Mouse (Mus musculus): ENCODE data around the gene Ulk3. TPM values are rescaled to one million over a fixed set of nuclear protein-coding genes. Genes with fewer than 3 reads are reported as not detected.

Ulk3 gene
- polyA plus RNA-seq, 1 experiment from 2014 or later = 8.0 TPM

DNA sequence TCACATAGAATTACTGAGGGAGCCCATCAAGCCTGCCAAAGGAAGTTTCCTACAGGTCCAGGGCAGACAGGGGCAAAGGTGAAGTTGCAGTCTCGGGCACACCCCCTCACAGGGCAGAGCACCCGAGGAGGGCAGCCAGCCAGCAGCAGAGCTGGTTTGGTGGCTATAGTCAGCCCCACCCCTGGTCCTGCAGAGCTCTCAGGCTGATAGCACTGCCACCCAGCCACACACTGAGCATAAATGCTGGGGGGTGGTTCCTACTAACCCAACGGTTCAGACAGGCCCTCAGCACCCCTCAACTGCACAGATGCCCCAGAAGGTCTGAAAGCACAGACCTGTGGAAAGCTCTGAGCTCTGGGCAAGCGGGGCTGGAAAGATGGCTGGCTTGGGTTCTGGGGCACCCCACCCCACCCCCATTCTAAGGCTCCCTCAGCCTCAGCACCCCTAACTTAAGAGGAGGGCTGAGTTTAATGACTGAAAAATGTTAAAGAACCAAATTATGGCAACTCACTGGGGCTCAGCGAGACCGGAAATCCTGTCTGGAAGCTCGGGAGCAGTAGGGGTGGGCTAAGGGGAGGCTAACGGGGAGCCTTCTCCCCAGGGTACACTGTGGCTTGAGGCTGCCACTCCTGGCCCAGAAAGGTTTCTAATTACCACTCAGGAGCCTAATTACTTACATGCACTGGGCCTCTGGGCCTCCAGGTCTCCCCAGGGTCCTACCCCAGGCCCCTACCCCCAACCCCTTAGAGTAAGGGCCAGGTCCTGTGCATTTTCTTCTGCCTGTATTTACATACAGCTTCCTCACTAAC, 49.6 kb downstream of the Ulk3 start:
- Histone ChIP-seq H3K27me3 (ENCODE audit: insufficient read depth, low read length) (no peaks in the 10 kb centered on the region), H3K27ac (ENCODE audit: low read depth) (peak overlapping the region; percentile 84), H3K36me3 (ENCODE audit: insufficient read depth) (peaks cover 5% of the 10 kb centered on the region; the same call in 1 of the 2 replicates), H3K4me1 (ENCODE audit: insufficient read depth) (peaks cover 54% of the 10 kb centered on the region), H3K9ac (peak overlapping the region; percentile 40), H3K4me3 (ENCODE audit: low read depth, low read length) (0 out of 2 replicates have a peak overlapping the region, but pooled peaks have one; percentile 5), H3K9me3 (ENCODE audit: low read depth, low read length) (no peaks in the 10 kb centered on the region), H3K4me2 (peak overlapping the region; percentile 52)
- peak; percentile 29; the same call in 1 of the 2 replicates for ATAC-seq (ENCODE audit: insufficient read depth)
- DNase-seq = no peak
- 34% methylated on average over 8 of the region's 8 CpGs for WGBS
- TF ChIP-seq CTCF (IDR thresholded peaks at IDR 0.05; ENCODE audit: low read depth) = no peak

DNA sequence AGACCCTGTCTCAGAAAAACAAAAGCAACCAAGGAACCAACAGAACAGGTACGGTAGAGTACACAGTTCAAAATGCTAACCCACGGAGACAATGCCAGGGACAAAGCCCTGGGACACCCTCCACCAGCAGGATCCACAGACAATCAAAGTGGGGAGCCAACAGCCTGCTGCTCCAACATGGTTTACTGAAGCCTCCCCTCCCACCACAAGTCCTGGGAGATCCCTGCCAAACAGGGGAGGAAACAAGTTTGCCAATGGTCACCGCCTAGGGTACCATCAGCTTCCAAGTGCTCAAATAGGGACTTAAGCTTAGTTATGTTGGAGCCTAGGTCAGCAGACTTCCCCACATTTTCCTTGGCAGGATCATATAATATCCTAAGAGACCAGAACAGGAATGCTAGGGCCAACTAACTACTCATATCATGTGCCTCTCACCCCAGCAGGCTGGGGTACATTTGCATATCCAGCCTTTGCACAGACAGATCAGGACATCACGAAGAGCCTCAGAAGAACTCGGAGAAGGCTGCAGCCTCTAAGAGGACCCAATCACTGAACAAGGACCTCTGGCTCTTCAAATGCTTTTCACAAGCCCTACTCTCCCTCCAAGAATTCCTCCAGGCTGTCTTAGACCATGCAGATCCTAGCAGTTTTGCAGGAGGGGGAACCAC, 50.5 kb downstream of the Ulk3 start:
- H3K36me3 ChIP-seq (ENCODE audit: insufficient read depth) = peaks cover 5% of the 10 kb centered on the region; the same call in 1 of the 2 replicates
- 65% methylated on average over 5 of the region's 5 CpGs for WGBS
- H3K27me3 ChIP-seq (ENCODE audit: insufficient read depth, low read length) = no peaks in the 10 kb centered on the region
- peak overlapping the region; percentile 28; the same call in 1 of the 2 replicates for H3K9ac ChIP-seq
- TF ChIP-seq CTCF (IDR thresholded peaks at IDR 0.05; ENCODE audit: low read depth) = no peak
- peak overlapping the region; percentile 1; the same call in 1 of the 2 replicates for H3K4me3 ChIP-seq (ENCODE audit: low read depth, low read length)
- no peaks in the 10 kb centered on the region for H3K9me3 ChIP-seq (ENCODE audit: low read depth, low read length)
- peak overlapping the region; percentile 52 for H3K4me2 ChIP-seq
- H3K27ac ChIP-seq (ENCODE audit: low read depth) = peak overlapping the region; percentile 61; the same call in 1 of the 2 replicates
- DNase-seq (no peak), ATAC-seq (ENCODE audit: insufficient read depth) (no peak)
- peaks cover 55% of the 10 kb centered on the region for H3K4me1 ChIP-seq (ENCODE audit: insufficient read depth)

DNA sequence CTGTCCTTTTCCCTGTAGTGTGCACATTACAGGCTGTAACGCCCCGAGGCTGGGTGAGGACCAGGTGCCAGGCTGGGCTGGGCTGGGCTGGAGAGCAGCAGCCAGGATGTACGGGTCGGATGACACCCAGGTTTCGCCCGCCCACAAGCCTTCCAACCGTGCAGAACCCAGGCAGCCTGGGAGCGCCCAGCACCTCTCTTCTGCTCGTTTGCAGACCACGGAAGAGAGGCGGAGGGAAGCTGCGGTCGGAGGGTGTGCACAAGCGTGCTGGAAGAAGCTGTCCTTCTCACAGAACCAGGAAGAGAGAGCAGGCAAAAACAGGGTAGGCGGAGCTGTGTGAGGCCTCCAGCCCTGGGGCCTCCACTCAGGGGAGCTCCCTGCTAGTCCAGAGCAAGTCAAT, 51.1 kb downstream of the Ulk3 start:
- Histone ChIP-seq H3K27ac (ENCODE audit: low read depth) (peak overlapping the region; percentile 61; the same call in 1 of the 2 replicates), H3K4me1 (ENCODE audit: insufficient read depth) (peaks cover 55% of the 10 kb centered on the region), H3K27me3 (ENCODE audit: insufficient read depth, low read length) (no peaks in the 10 kb centered on the region), H3K4me2 (peak overlapping the region; percentile 42), H3K4me3 (ENCODE audit: low read depth, low read length) (peak overlapping the region; percentile 1; the same call in 1 of the 2 replicates), H3K9me3 (ENCODE audit: low read depth, low read length) (no peaks in the 10 kb centered on the region), H3K9ac (peak overlapping the region; percentile 16; the same call in 1 of the 2 replicates), H3K36me3 (ENCODE audit: insufficient read depth) (peaks cover 5% of the 10 kb centered on the region; the same call in 1 of the 2 replicates)
- DNase-seq (peak; percentile 77), ATAC-seq (ENCODE audit: insufficient read depth) (0 out of 2 replicates have a peak, but pooled peaks have one; percentile 4)
- no peak for TF ChIP-seq CTCF (IDR thresholded peaks at IDR 0.05; ENCODE audit: low read depth)
- WGBS = 15% methylated on average over 15 of the region's 15 CpGs

DNA sequence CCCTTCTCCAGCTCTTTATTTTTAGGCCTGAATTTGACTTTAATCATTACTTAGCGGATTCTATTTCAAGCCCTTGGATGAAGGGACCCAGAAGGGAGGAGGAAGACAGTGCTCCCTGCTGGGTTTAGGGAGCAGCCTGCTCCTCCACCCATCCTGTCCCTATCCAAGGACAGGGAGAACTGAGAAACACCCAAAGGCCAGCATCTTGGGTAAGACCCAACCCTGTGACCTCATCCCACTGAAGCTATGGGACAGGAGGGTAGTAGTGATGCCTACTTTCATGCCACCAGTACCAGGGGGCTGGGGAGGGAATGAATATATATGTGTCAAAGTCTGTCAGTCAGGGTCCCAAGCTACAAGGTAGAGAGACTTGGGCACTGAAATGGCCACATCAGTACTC, 51.8 kb downstream of the Ulk3 start:
- WGBS = 91% methylated on average over 1 of the region's 1 CpGs
- DNase-seq (no peak), ATAC-seq (ENCODE audit: insufficient read depth) (no peak)
- Histone ChIP-seq H3K36me3 (ENCODE audit: insufficient read depth) (peaks cover 5% of the 10 kb centered on the region; the same call in 1 of the 2 replicates), H3K27ac (ENCODE audit: low read depth) (peak overlapping the region; percentile 9), H3K4me3 (ENCODE audit: low read depth, low read length) (no peak overlapping the region), H3K27me3 (ENCODE audit: insufficient read depth, low read length) (no peaks in the 10 kb centered on the region), H3K4me1 (ENCODE audit: insufficient read depth) (peaks cover 55% of the 10 kb centered on the region), H3K9ac (no peak overlapping the region; the same call in 1 of the 2 replicates), H3K4me2 (peak overlapping the region; percentile 42), H3K9me3 (ENCODE audit: low read depth, low read length) (no peaks in the 10 kb centered on the region)
- TF ChIP-seq CTCF (IDR thresholded peaks at IDR 0.05; ENCODE audit: low read depth) = no peak

DNA sequence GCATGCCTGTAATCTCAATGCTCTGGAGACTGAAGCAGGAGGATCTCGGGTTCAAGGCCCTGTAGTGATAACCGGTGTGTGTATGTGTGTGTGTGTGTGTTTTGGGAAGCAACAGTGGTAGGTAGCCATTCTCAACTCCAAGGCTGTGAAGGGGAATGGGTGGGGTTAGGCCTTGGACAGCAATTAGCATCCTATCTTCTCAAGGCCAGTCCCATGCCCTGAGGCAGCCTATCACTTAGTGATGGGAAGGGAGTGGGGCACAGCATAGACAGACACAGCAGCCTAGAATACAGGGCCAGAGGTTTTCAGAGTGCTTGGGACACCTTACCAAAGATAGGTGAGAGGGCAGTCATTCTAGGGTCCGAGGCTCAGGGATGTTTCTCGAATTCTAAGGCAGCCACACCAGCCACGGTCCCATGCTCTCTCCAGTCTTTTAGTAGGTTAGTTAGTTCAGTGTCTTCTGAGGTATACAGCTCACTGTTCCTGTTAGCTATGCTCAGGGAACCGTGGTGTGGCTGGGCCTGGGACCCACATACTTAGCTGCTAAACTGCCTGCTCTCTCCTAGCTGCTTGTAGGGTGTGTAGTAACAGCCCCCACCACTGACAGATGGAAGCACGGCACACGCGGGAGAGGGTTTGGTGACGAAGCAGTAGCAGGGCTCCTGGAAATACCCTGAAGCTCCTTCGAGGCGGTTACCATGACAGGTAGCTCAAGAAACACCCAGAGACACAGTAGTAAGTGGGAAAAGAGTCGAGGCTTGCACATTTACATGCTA, 52.7 kb downstream of the Ulk3 start:
- Histone ChIP-seq H3K4me2 (no peak overlapping the region), H3K9me3 (ENCODE audit: low read depth, low read length) (no peaks in the 10 kb centered on the region), H3K4me3 (ENCODE audit: low read depth, low read length) (no peak overlapping the region), H3K27ac (ENCODE audit: low read depth) (no peak overlapping the region), H3K27me3 (ENCODE audit: insufficient read depth, low read length) (no peaks in the 10 kb centered on the region), H3K9ac (no peak overlapping the region), H3K36me3 (ENCODE audit: insufficient read depth) (peaks cover 5% of the 10 kb centered on the region; the same call in 1 of the 2 replicates), H3K4me1 (ENCODE audit: insufficient read depth) (peaks cover 54% of the 10 kb centered on the region)
- 83% methylated on average over 13 of the region's 13 CpGs for WGBS
- TF ChIP-seq CTCF (IDR thresholded peaks at IDR 0.05; ENCODE audit: low read depth) = no peak
- ATAC-seq (ENCODE audit: insufficient read depth) = no peak
- DNase-seq = no peak

DNA sequence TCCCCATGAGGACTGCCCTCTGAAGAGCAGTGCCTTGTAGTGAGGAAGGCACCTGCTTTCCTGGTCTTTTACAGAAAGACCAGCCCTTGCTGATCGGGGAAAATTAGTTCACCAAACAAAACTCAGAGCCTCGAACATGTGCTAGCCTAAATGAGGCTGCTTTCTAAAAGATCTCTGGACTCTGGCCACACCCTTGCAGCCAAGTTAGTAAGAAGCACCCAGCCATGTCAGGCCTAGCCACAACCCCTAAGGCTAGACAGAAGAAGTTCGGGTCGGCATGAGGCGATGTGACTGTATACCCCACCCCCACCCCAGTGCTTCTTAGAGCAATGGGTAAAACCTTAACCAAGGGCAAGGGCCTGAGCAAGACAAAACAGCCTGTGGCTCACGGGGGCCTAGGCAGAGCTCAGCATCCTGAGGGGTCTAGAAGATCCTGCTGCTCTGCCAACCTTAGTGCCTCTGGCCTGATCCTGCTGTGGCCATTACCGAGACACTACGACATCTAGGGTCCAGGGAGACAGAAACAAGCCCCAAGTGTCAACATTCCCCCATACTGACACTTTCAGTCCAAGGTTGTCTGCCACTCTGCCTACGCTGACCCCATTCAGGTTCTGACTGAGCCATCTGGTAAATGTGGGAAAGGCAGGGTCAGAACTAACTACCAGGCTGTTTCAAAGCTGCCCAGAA, 54.1 kb downstream of the Ulk3 start:
- H3K36me3 ChIP-seq (ENCODE audit: insufficient read depth) = peaks cover 5% of the 10 kb centered on the region; the same call in 1 of the 2 replicates
- DNase-seq = no peak
- no peak for ATAC-seq (ENCODE audit: insufficient read depth)
- H3K4me2 ChIP-seq = peak overlapping the region; percentile 86
- peak overlapping the region; percentile 97; the same call in 1 of the 2 replicates for H3K9ac ChIP-seq
- TF ChIP-seq CTCF (IDR thresholded peaks at IDR 0.05; ENCODE audit: low read depth) = no peak
- no peak overlapping the region for H3K27ac ChIP-seq (ENCODE audit: low read depth)
- H3K4me1 ChIP-seq (ENCODE audit: insufficient read depth) = peaks cover 42% of the 10 kb centered on the region
- WGBS = 66% methylated on average over 9 of the region's 9 CpGs
- H3K4me3 ChIP-seq (ENCODE audit: low read depth, low read length) = peak overlapping the region; percentile 90
- no peaks in the 10 kb centered on the region for H3K9me3 ChIP-seq (ENCODE audit: low read depth, low read length)
- H3K27me3 ChIP-seq (ENCODE audit: insufficient read depth, low read length) = no peaks in the 10 kb centered on the region
